Mouse (Mus musculus) hindbrain, embryonic 15.5 days (tissue): ENCODE measurements around the gene Tmem39b. TPM values are rescaled to one million over a fixed set of nuclear protein-coding genes. Genes with fewer than 3 reads are reported as not detected.

ENCODE experiments used
- ATAC-seq: fragments of 200-750 bp; cut with Nextera tagmentation; 2 replicates; pipeline ENCODE4 v1.8.0; 2017; ENCODE audit warnings: low read depth, moderate number of reproducible peaks, moderate TSS enrichment; ENCODE audit not compliant: low FRiP score
- H3K27ac ChIP-seq: fragments of 300-500 bp; sonication (generic); replicated peaks from 2 replicates; pipeline ENCODE4 v1.5.1; 2015; ENCODE audit warnings: mild to moderate bottlenecking, inconsistent platforms
- H3K27me3 ChIP-seq: fragments of 300-500 bp; sonication (generic); 2 replicates; pipeline ENCODE4 v1.6.1; 2015; ENCODE audit warnings: control low read depth, inconsistent platforms
- H3K36me3 ChIP-seq: fragments of 300-500 bp; sonication (generic); 2 replicates; pipeline ENCODE4 v1.6.1; 2015; ENCODE audit warnings: control low read depth, inconsistent platforms
- H3K4me1 ChIP-seq: fragments of 300-500 bp; sonication (generic); replicated peaks from 2 replicates; pipeline ENCODE4 v1.6.1; 2015; ENCODE audit warnings: control low read depth, inconsistent platforms
- H3K4me2 ChIP-seq: fragments of 300-500 bp; sonication (generic); 2 replicates; pipeline ENCODE4 v1.6.1; 2015; ENCODE audit warnings: moderate library complexity, mild to moderate bottlenecking, inconsistent platforms
- H3K4me3 ChIP-seq: fragments of 300-500 bp; sonication (generic); 2 replicates; pipeline ENCODE4 v1.5.1; 2015; ENCODE audit warnings: mild to moderate bottlenecking, inconsistent platforms
- H3K9ac ChIP-seq: fragments of 300-500 bp; sonication (generic); 2 replicates; pipeline ENCODE4 v1.6.1; 2015; ENCODE audit warnings: inconsistent platforms
- H3K9me3 ChIP-seq: fragments of 300-500 bp; sonication (generic); 2 replicates; pipeline ENCODE4 v1.6.1; 2016; ENCODE audit warnings: control low read depth, inconsistent platforms
- WGBS: fragments of 180-500 bp; shearing (Covaris S2); methylation state at CpG from one replicate; pipeline ENCODE4 v1.1.7; 2015; 5-methylcytosine and 5-hydroxymethylcytosine counted together
- microRNA-seq: library from miRNA; unstranded; fragments of <30 nt; microRNA quantifications from one replicate; pipeline ENCODE4, GENCODE M21; 2016
- polyA plus RNA-seq: library from polyadenylated mRNA; unstranded; fragments of >200 nt; fragmentation: Nextera tagmentation; extraction: Ambion mirVana; gene quantifications from 2 replicates; pipeline ENCODE4 v1.2.1, GENCODE M21; 2015

Gene Tmem39b
- polyA plus RNA-seq, 1 experiment from 2014 or later = 14.8 TPM

DNA sequence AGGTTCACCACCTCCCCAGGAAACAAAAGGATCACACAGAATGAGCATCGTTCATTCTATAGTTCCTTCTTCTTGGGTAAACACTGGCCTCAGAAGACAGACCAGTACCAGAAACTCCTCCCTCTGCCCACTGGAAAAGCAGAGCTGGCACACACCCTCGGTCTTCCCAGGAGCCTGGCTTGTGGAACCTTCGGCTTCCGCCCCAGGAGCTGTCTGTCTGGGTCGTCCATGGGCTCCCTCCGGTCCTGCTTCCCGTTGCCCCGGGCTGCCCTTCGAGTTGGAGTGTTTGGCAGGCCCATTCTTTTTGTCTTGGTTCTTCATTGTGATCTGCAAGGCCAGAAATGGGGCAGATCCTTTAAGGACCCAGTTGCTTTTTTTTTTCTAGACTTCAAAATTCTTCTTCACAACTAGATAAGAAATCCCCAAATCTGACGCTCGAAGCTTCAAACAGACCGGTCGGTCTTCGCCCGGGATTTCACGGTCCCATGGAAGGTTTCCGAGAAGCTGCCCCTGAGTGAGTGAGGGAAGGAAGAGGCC lies 56.5 kb downstream of the Tmem39b start:
- peaks cover 23% of the 10 kb centered on the region for H3K4me1 ChIP-seq
- H3K9me3 ChIP-seq = no peaks in the 10 kb centered on the region
- 4% methylated on average over 17 of the region's 17 CpGs for WGBS
- H3K36me3 ChIP-seq = peaks cover 29% of the 10 kb centered on the region
- ATAC-seq = no peak
- peak overlapping the region; percentile 59 for H3K9ac ChIP-seq
- H3K27ac ChIP-seq = peak overlapping the region; percentile 98
- peak overlapping the region; percentile 76 for H3K4me2 ChIP-seq
- H3K27me3 ChIP-seq = no peaks in the 10 kb centered on the region
- H3K4me3 ChIP-seq = peak overlapping the region; percentile 78

DNA sequence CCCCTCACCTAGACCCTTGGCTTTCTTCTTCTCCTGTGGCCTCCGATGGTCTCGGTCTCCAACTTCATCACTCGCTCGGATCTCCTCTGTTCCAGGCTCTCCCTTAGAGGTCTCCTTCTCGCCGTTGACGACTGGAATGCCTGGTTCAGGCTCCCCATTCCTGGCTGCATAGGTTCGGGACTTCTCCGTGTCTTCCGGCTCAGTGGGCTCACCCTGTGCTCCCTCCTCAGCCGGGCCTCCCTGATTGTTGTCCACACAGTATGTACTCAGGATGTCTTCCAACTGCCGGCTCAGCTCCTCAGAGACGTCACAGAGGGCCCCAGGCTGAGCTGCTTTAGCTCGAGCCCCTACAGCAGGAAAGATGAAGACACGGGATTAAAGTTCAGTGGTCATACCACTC lies 57.4 kb downstream of the Tmem39b start:
- Histone ChIP-seq H3K36me3 (peaks cover 32% of the 10 kb centered on the region), H3K27me3 (no peaks in the 10 kb centered on the region), H3K4me3 (peak overlapping the region; percentile 78), H3K27ac (no peak overlapping the region), H3K4me2 (peak overlapping the region; percentile 76), H3K9me3 (no peaks in the 10 kb centered on the region), H3K9ac (0 out of 2 replicates have a peak overlapping the region, but pooled peaks have one; percentile 59), H3K4me1 (peaks cover 23% of the 10 kb centered on the region)
- no peak for ATAC-seq
- WGBS = 81% methylated on average over 15 of the region's 15 CpGs

DNA sequence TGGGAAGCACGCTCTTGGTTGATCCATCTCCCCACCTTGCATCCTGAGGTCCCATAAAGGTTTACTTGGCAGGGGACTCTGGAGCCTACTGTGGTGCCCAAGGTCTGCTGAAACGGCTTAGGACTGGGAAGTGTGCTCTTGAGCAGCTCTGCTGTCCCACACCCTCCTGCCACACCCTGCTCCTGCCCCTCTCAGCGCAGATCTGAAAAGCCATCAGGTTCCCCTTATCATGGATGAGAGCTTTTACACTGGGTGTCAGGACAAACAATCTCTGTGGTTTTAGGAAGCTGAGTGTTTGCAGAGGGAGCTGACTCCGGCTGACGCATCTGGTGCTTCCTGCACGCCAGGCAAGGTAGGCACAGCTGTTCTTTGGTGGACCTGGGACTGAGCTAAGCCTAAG lies 62.8 kb downstream of the Tmem39b start:
- Histone ChIP-seq H3K4me1 (peaks cover 15% of the 10 kb centered on the region), H3K4me3 (no peak overlapping the region), H3K9ac (no peak overlapping the region), H3K9me3 (no peaks in the 10 kb centered on the region), H3K4me2 (no peak overlapping the region), H3K36me3 (peaks cover 81% of the 10 kb centered on the region), H3K27me3 (no peaks in the 10 kb centered on the region), H3K27ac (no peak overlapping the region)
- WGBS = 95% methylated on average over 6 of the region's 6 CpGs
- no peak for ATAC-seq

DNA sequence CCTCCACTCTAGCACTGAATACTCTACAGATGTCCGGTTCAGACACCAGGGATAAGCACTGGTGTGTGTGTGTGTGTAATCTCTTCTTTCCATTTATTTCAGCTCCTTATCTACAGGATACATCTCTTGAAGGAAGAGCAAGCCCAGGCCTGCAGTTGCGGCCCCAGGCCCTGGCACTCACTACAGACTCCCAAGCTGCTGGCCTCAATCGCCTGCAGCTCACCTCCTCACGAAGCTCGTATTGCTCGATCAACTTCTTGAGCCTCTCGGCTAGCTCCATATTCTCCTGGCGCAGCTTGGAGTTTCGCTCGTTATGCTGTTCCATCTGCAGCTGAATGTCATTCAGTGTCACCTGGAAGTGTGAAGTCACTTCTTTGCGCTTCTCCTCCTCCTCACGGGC lies 64.8 kb downstream of the Tmem39b start:
- Histone ChIP-seq H3K27me3 (no peaks in the 10 kb centered on the region), H3K27ac (no peak overlapping the region), H3K4me1 (peaks cover 6% of the 10 kb centered on the region; the same call in 1 of the 2 replicates), H3K4me2 (no peak overlapping the region), H3K36me3 (peaks cover 93% of the 10 kb centered on the region), H3K4me3 (no peak overlapping the region), H3K9ac (no peak overlapping the region), H3K9me3 (no peaks in the 10 kb centered on the region)
- ATAC-seq = no peak
- 95% methylated on average over 12 of the region's 12 CpGs for WGBS

DNA sequence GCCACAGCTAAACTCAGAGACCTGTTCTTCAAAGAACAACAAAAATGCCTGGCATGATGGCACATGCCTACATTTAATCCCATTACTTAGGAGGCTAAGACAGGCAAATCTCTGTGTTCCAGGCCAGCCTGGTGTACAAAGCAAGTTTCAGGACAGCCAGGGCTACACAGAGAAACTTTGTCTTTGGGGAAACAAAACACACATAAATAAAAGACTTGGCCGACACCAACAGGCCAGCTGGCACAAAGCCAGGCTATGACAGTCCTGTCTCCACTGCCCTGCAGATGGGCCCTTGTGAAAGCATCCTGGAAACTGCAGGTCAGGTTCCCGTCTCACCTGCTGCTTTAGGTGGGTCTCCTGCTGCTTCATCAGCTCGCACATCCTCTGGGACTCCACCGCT lies 65.7 kb downstream of the Tmem39b start:
- Histone ChIP-seq H3K27me3 (no peaks in the 10 kb centered on the region), H3K4me2 (no peak overlapping the region), H3K27ac (no peak overlapping the region), H3K9ac (no peak overlapping the region), H3K9me3 (no peaks in the 10 kb centered on the region), H3K4me3 (no peak overlapping the region), H3K4me1 (peaks cover 6% of the 10 kb centered on the region; the same call in 1 of the 2 replicates), H3K36me3 (peaks cover 91% of the 10 kb centered on the region)
- no peak for ATAC-seq
- 63% methylated on average over 4 of the region's 4 CpGs for WGBS

Small RNA genes within 50 kb of the gene (microRNA-seq; reads per million reads assigned to microRNA genes)
- 1.1 reads per million for gene Mir7016

Other genes with a start within 250 kb of the Tmem39b start
- 35.3 and 37.4 TPM in 2 replicates for gene Bsdc1, start 235.3 kb downstream of the Tmem39b start, polyA plus RNA-seq
- gene Tssk3, start 205.8 kb downstream of the Tmem39b start, polyA plus RNA-seq = 0.53 and 0.73 TPM in 2 replicates
- 0.39 and 0.87 TPM in 2 replicates for gene Fam229a, start 205.6 kb downstream of the Tmem39b start, polyA plus RNA-seq
- gene Marcksl1, start 183.3 kb downstream of the Tmem39b start, polyA plus RNA-seq = 1,671 and 1,849 TPM in 2 replicates
- gene Hdac1, start 154.1 kb downstream of the Tmem39b start, polyA plus RNA-seq = 84.7 and 92.2 TPM in 2 replicates
- gene Lck, start 123.2 kb downstream of the Tmem39b start, polyA plus RNA-seq = 11.7 and 13.6 TPM in 2 replicates
- gene Fam167b, start 118.3 kb downstream of the Tmem39b start, polyA plus RNA-seq = 0.24 and 0.34 TPM in 2 replicates
- gene Eif3i, start 96.2 kb downstream of the Tmem39b start, polyA plus RNA-seq = 203 and 206 TPM in 2 replicates
- gene Tmem234, start 96.2 kb downstream of the Tmem39b start, polyA plus RNA-seq = 183 and 184 TPM in 2 replicates
- 3.4 and 3.6 TPM in 2 replicates for gene Dcdc2b, start 82.6 kb downstream of the Tmem39b start, polyA plus RNA-seq
- 26.7 and 32.9 TPM in 2 replicates for gene Iqcc, start 77.7 kb downstream of the Tmem39b start, polyA plus RNA-seq
- gene Ccdc28b, start 72.9 kb downstream of the Tmem39b start, polyA plus RNA-seq = 153 and 159 TPM in 2 replicates
- 45.6 and 45.9 TPM in 2 replicates for gene Txlna, start 55.8 kb downstream of the Tmem39b start, polyA plus RNA-seq
- gene Kpna6, start 24.1 kb downstream of the Tmem39b start, polyA plus RNA-seq = 17.4 and 19.1 TPM in 2 replicates
- 121 and 122 TPM in 2 replicates for gene Khdrbs1, start 45.5 kb upstream of the Tmem39b start, polyA plus RNA-seq
- 228 and 238 TPM in 2 replicates for gene Ptp4a2, start 114.4 kb upstream of the Tmem39b start, polyA plus RNA-seq
- gene Spocd1, start 232.4 kb upstream of the Tmem39b start, polyA plus RNA-seq = 0.12 and 0.16 TPM in 2 replicates